15 mouse cellular contexts compared by ENCODE assay signal in the genomic region with DNA sequence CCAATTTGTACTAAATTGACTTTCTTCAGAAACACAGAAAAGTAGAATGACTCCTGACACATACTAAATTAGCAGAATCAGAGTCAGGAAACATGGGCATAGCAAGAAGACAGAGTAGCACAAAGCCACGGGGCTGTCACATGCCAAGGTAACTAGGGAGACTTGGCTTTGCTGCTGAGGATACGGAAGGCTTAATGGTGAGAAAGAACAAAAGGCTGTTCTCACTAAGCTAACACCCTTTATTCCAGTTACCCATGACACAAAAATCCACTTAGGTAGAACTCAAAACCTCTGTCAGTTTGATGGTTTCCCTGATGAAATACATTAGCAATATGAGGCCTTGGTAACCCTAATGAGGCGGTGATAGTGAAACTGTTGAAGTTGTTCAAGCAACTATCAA.
A peak's percentile ranks its signal among the peaks of the same experiment; 100 is the strongest.
DNase-seq lines count a peak whose midpoint lies in the region; ATAC-seq and TF ChIP-seq lines count a peak whose summit lies in the region.
"Had no signal": no experiment of that assay in that cellular context is flagged by ENCODE, and none has a peak within 500 bp of the region (broad histone marks: within the 10 kb centered on the region; RNA-seq: fewer than 3 reads in every experiment).

No protein-coding gene starts in this region.

- no peak overlapping the region for H3K27ac ChIP-seq in forebrain, embryonic 16.5 days (ENCODE audit: low read length)
- H3K27ac ChIP-seq in midbrain, postnatal 0 days (ENCODE audit: low read depth, low read length): no peak overlapping the region
- H3K27ac ChIP-seq: embryonic facial prominence, embryonic 10.5 days; lung, embryonic 15.5 days had no signal

- H3K9ac ChIP-seq in forebrain, embryonic 16.5 days (replicated peaks; ENCODE audit: low read depth, low read length): no peak overlapping the region
- H3K9ac ChIP-seq in midbrain, postnatal 0 days (replicated peaks; ENCODE audit: low read length, poor library complexity, severe bottlenecking): no peak overlapping the region
- H3K9ac ChIP-seq: lung, embryonic 15.5 days had no signal

- no peak overlapping the region for H3K4me3 ChIP-seq in forebrain, embryonic 16.5 days (replicated peaks; ENCODE audit: low read length)
- no peak overlapping the region for H3K4me3 ChIP-seq in midbrain, postnatal 0 days (ENCODE audit: low read depth, low read length)
- H3K4me3 ChIP-seq: embryonic facial prominence, embryonic 10.5 days; lung, embryonic 15.5 days; megakaryocyte, embryonic 14.5 days had no signal

- no peaks in the 10 kb centered on the region for H3K36me3 ChIP-seq in forebrain, embryonic 16.5 days (ENCODE audit: control insufficient read depth, insufficient read depth)
- H3K36me3 ChIP-seq in midbrain, postnatal 0 days (ENCODE audit: insufficient read depth, low read length): no peaks in the 10 kb centered on the region
- H3K36me3 ChIP-seq: embryonic facial prominence, embryonic 10.5 days had no signal

- H3K9me3 ChIP-seq in forebrain, embryonic 16.5 days (ENCODE audit: control insufficient read depth, low read length): no peaks in the 10 kb centered on the region
- no peaks in the 10 kb centered on the region for H3K9me3 ChIP-seq in midbrain, postnatal 0 days (ENCODE audit: low read length)
- H3K9me3 ChIP-seq: embryonic facial prominence, embryonic 10.5 days; lung, embryonic 15.5 days; megakaryocyte, embryonic 14.5 days had no signal

- H3K27me3 ChIP-seq in forebrain, embryonic 16.5 days (replicated peaks; ENCODE audit: control insufficient read depth, insufficient read depth, low read length): no peaks in the 10 kb centered on the region
- H3K27me3 ChIP-seq in midbrain, postnatal 0 days (ENCODE audit: insufficient read depth, low read length): no peaks in the 10 kb centered on the region
- H3K27me3 ChIP-seq: lung, embryonic 15.5 days; megakaryocyte, embryonic 14.5 days had no signal

- peak; percentile 74 for ATAC-seq in forebrain, embryonic 16.5 days
- peak; percentile 77; the same call in 1 of the 2 replicates for ATAC-seq in midbrain, postnatal 0 days (ENCODE audit: low FRiP score)

- 16% methylated on average over 3 of the region's 3 CpGs for WGBS in forebrain, embryonic 16.5 days
- 33% methylated on average over 3 of the region's 3 CpGs for WGBS in midbrain, postnatal 0 days

- DNase-seq in left cerebral cortex, postnatal 4 days: peak; percentile 4
- no peak for DNase-seq in left cerebral cortex, adult 11 months (ENCODE audit: low spot score)
- peak; percentile 3 for DNase-seq in embryo, embryonic 9.5 days (ENCODE audit: extremely low spot score)
- DNase-seq in midbrain, postnatal 0 days (ENCODE audit: low spot score): peak; percentile 73
- no peak for DNase-seq in urinary bladder, postnatal 14 days (ENCODE audit: low spot score)
- no peak for DNase-seq in lung, adult 18-20 months
- DNase-seq: heart, postnatal 4 days; kidney, adult 2 months; kidney, postnatal 36 days; liver; thymus, adult 18-20 months had no signal

- no peak for TF ChIP-seq CTCF in midbrain, postnatal 0 days (IDR thresholded peaks at IDR 0.05)

- H3K4me2 ChIP-seq in forebrain, embryonic 16.5 days (ENCODE audit: low read length): no peak overlapping the region
- H3K4me2 ChIP-seq in midbrain, postnatal 0 days (ENCODE audit: low read depth, low read length, poor library complexity, severe bottlenecking): no peak overlapping the region
- H3K4me2 ChIP-seq: lung, embryonic 15.5 days had no signal

- peaks cover 4% of the 10 kb centered on the region for H3K4me1 ChIP-seq in forebrain, embryonic 16.5 days (replicated peaks; ENCODE audit: control insufficient read depth, insufficient read depth, low read length)
- no peaks in the 10 kb centered on the region for H3K4me1 ChIP-seq in midbrain, postnatal 0 days (ENCODE audit: insufficient read depth, low read length)
- H3K4me1 ChIP-seq: lung, embryonic 15.5 days had no signal

- intact Hi-C loops in left cerebral cortex, postnatal 4 days (cut with DNase I): no loop called here

Comparison
In these comparisons a context has a peak if more than half of its experiments do, and no peak if none do; other contexts are left out.
1. DNase-seq: peak in left cerebral cortex, postnatal 4 days (single experiment), embryo, embryonic 9.5 days (single experiment) and midbrain, postnatal 0 days (single experiment); none in left cerebral cortex, adult 11 months (single experiment), urinary bladder, postnatal 14 days (single experiment) and lung, adult 18-20 months (0 of 2).